Mouse (Mus musculus): ENCODE measurements at regions not wholly inside any gene's neighbourhood (a gene's known extent, or its start where the extent isn't known, plus 50 kb on each side); places are given as distances from the start of the nearest gene placed in this dataset.

GRCm38 (mm10) chr6:51076861-51077768, 355.4 kb upstream of the Nfe2l3 start:
- DNase-seq (ENCODE audit: low read depth, low spot score): no peak
- 87% methylated on average over 21 of the region's 21 CpGs for WGBS

- no peak for DNase-seq (ENCODE audit: low read depth, low spot score)
- WGBS: 71% methylated on average over 6 of the region's 6 CpGs
Observed at GRCm38 (mm10) chr6:51077769-51078096, 354.7 kb upstream of the Nfe2l3 start.

- DNase-seq (ENCODE audit: low read depth, low spot score): no peak
- 69% methylated on average over 11 of the region's 11 CpGs for WGBS
Observed at GRCm38 (mm10) chr6:51078353-51078966, 354.0 kb upstream of the Nfe2l3 start.

GRCm38 (mm10) chr6:51078967-51079355, 353.5 kb upstream of the Nfe2l3 start:
- no peak for DNase-seq (ENCODE audit: low read depth, low spot score)
- WGBS: 93% methylated on average over 5 of the region's 5 CpGs

- no peak for DNase-seq (ENCODE audit: low read depth, low spot score)
- WGBS: 85% methylated on average over 5 of the region's 5 CpGs
Observed at GRCm38 (mm10) chr6:51081056-51081455, 351.4 kb upstream of the Nfe2l3 start.

- no peak for DNase-seq (ENCODE audit: low read depth, low spot score)
- 79% methylated on average over 9 of the region's 9 CpGs for WGBS
Observed at GRCm38 (mm10) chr6:51084656-51085055, 347.8 kb upstream of the Nfe2l3 start.

- 53% methylated on average over 2 of the region's 2 CpGs for WGBS
- no peak for DNase-seq (ENCODE audit: low read depth, low spot score)
Observed at GRCm38 (mm10) chr6:51085547-51085946, 346.9 kb upstream of the Nfe2l3 start.

GRCm38 (mm10) chr6:51086347-51086746, 346.1 kb upstream of the Nfe2l3 start:
- no peak for DNase-seq (ENCODE audit: low read depth, low spot score)
- WGBS: 84% methylated on average over 4 of the region's 4 CpGs

- WGBS: 85% methylated on average over 2 of the region's 2 CpGs
- DNase-seq (ENCODE audit: low read depth, low spot score): no peak
Observed at GRCm38 (mm10) chr6:51087806-51088205, 344.7 kb upstream of the Nfe2l3 start.

- WGBS: 64% methylated on average over 6 of the region's 6 CpGs
- DNase-seq (ENCODE audit: low read depth, low spot score): no peak
Observed at GRCm38 (mm10) chr6:51088641-51089372, 343.7 kb upstream of the Nfe2l3 start.

GRCm38 (mm10) chr6:51093196-51093595, 339.3 kb upstream of the Nfe2l3 start:
- WGBS: 83% methylated on average over 4 of the region's 4 CpGs
- DNase-seq (ENCODE audit: low read depth, low spot score): no peak

GRCm38 (mm10) chr6:51094304-51094703, 338.2 kb upstream of the Nfe2l3 start:
- 90% methylated on average over 10 of the region's 10 CpGs for WGBS
- no peak for DNase-seq (ENCODE audit: low read depth, low spot score)

- 46% methylated on average over 6 of the region's 6 CpGs for WGBS
Observed at GRCm38 (mm10) chr6:51097488-51097887, 335.0 kb upstream of the Nfe2l3 start.

GRCm38 (mm10) chr6:51100341-51100740, 332.1 kb upstream of the Nfe2l3 start:
- 80% methylated on average over 4 of the region's 4 CpGs for WGBS
- no peak for DNase-seq (ENCODE audit: low read depth, low spot score)

More at GRCm38 (mm10) chr6:51097488-51097887, 335.0 kb upstream of the Nfe2l3 start:
- no peak for DNase-seq (ENCODE audit: low read depth, low spot score)

GRCm38 (mm10) chr6:51103236-51103635, 329.2 kb upstream of the Nfe2l3 start:
- 46% methylated on average over 4 of the region's 4 CpGs for WGBS

GRCm38 (mm10) chr6:51104336-51104735, 328.1 kb upstream of the Nfe2l3 start:
- WGBS: 83% methylated on average over 5 of the region's 5 CpGs
- DNase-seq (ENCODE audit: low read depth, low spot score): no peak

More at GRCm38 (mm10) chr6:51103236-51103635, 329.2 kb upstream of the Nfe2l3 start:
- DNase-seq (ENCODE audit: low read depth, low spot score): no peak

- WGBS: 56% methylated on average over 8 of the region's 8 CpGs
- no peak for DNase-seq (ENCODE audit: low read depth, low spot score)
Observed at GRCm38 (mm10) chr6:51108336-51108956, 324.0 kb upstream of the Nfe2l3 start.

GRCm38 (mm10) chr6:51110596-51110995, 321.9 kb upstream of the Nfe2l3 start:
- WGBS: 98% methylated on average over 3 of the region's 3 CpGs
- no peak for DNase-seq (ENCODE audit: low read depth, low spot score)

- no peak for DNase-seq (ENCODE audit: low read depth, low spot score)
- WGBS: 51% methylated on average over 10 of the region's 10 CpGs
Observed at GRCm38 (mm10) chr6:51114604-51115333, 317.7 kb upstream of the Nfe2l3 start.
